19 mouse cellular contexts compared by ENCODE assay signal in genomic region chr19:46958566-46958965, GRCm38 (mm10). TPM values are rescaled to one million over a fixed set of nuclear protein-coding genes. Genes with fewer than 3 reads are reported as not detected.
A peak's percentile ranks its signal among the peaks of the same experiment; 100 is the strongest.
DNase-seq lines count a peak whose midpoint lies in the region; ATAC-seq and TF ChIP-seq lines count a peak whose summit lies in the region.
"Had no signal": no experiment of that assay in that cellular context is flagged by ENCODE, and none has a peak within 500 bp of the region (broad histone marks: within the 10 kb centered on the region; RNA-seq: fewer than 3 reads in every experiment).

No protein-coding gene starts in this region.

- H3K4me3 ChIP-seq in kidney, adult 2 months (ENCODE audit: insufficient read depth, low read depth, low read length) = no peak overlapping the region
- H3K4me3 ChIP-seq in lung, embryonic 15.5 days = no peak overlapping the region
- no peak overlapping the region for H3K4me3 ChIP-seq in embryonic facial prominence, embryonic 14.5 days (ENCODE audit: low read depth, low read length)
- H3K4me3 ChIP-seq in liver, embryonic 15.5 days (replicated peaks) = no peak overlapping the region
- H3K4me3 ChIP-seq: heart, adult 2 months; hindbrain, embryonic 10.5 days had no signal

- no peak overlapping the region for H3K27ac ChIP-seq in kidney, adult 2 months (ENCODE audit: insufficient read depth, low read depth, low read length)
- H3K27ac ChIP-seq in lung, embryonic 15.5 days = peak overlapping the region; percentile 42; the same call in 1 of the 2 replicates
- 0 out of 2 replicates have a peak overlapping the region, but pooled peaks have one; percentile 29 for H3K27ac ChIP-seq in embryonic facial prominence, embryonic 14.5 days (replicated peaks; ENCODE audit: low read depth, low read length)
- H3K27ac ChIP-seq in liver, embryonic 15.5 days (replicated peaks) = peak overlapping the region; percentile 69
- H3K27ac ChIP-seq: heart, adult 2 months; hindbrain, embryonic 10.5 days; hindbrain, postnatal 0 days had no signal

- no peak for ATAC-seq in lung, embryonic 15.5 days (ENCODE audit: borderline replicate concordance, extremely low read depth, low FRiP score, low TSS enrichment)
- no peak for ATAC-seq in embryonic facial prominence, embryonic 14.5 days (ENCODE audit: low read depth)
- ATAC-seq in liver, embryonic 15.5 days (ENCODE audit: insufficient read depth) = no peak
- no peak for ATAC-seq in cerebellum, adult (ENCODE audit: insufficient number of reproducible peaks, low FRiP score, low TSS enrichment)
- ATAC-seq: hindbrain, postnatal 0 days; intestine, postnatal 0 days had no signal

- TF ChIP-seq POLR2A in kidney, adult 2 months (IDR thresholded peaks at IDR 0.05; ENCODE audit: low read depth, low read length) = no peak

- no peak for TF ChIP-seq CTCF in kidney, adult 2 months (conservative IDR thresholded peaks at IDR 0.05; ENCODE audit: insufficient read depth, insufficient read length, low read depth, low read length)

- no peaks in the 10 kb centered on the region for H3K27me3 ChIP-seq in kidney, adult 2 months (replicated peaks; ENCODE audit: control insufficient read depth, insufficient read depth, low read length)
- H3K27me3 ChIP-seq in lung, embryonic 15.5 days = no peaks in the 10 kb centered on the region
- no peaks in the 10 kb centered on the region for H3K27me3 ChIP-seq in embryonic facial prominence, embryonic 14.5 days (replicated peaks; ENCODE audit: control insufficient read depth, insufficient read depth, low read length)
- no peaks in the 10 kb centered on the region for H3K27me3 ChIP-seq in liver, embryonic 15.5 days

- H3K9me3 ChIP-seq in lung, embryonic 15.5 days = no peaks in the 10 kb centered on the region
- no peaks in the 10 kb centered on the region for H3K9me3 ChIP-seq in embryonic facial prominence, embryonic 14.5 days (ENCODE audit: control insufficient read depth, low read length)
- no peaks in the 10 kb centered on the region for H3K9me3 ChIP-seq in liver, embryonic 15.5 days (replicated peaks)
- H3K9me3 ChIP-seq: hindbrain, embryonic 10.5 days had no signal

- H3K4me1 ChIP-seq in kidney, adult 2 months (ENCODE audit: control insufficient read depth, insufficient read depth, low read length) = peaks cover 23% of the 10 kb centered on the region; the same call in 1 of the 2 replicates
- H3K4me1 ChIP-seq in lung, embryonic 15.5 days = peaks cover 51% of the 10 kb centered on the region
- H3K4me1 ChIP-seq in embryonic facial prominence, embryonic 14.5 days (ENCODE audit: control insufficient read depth, insufficient read depth, low read length) = peaks cover 35% of the 10 kb centered on the region
- peaks cover 65% of the 10 kb centered on the region for H3K4me1 ChIP-seq in liver, embryonic 15.5 days (replicated peaks)

- DNase-seq in kidney, adult 2 months = peak; percentile 34
- DNase-seq in kidney, adult 11 months = no peak
- DNase-seq in lung, adult 18-20 months = no peak
- peak; percentile 80 for DNase-seq in embryonic facial prominence, embryonic 14.5 days (ENCODE audit: low spot score)
- no peak for DNase-seq in spleen, adult 12 weeks (ENCODE audit: low spot score)
- DNase-seq: cerebellum, adult 9-11 months; gastrocnemius, postnatal 14 days; heart, adult 2 months; kidney, postnatal 10 days; lung, postnatal 10 days; right cerebral cortex, postnatal 4 days; thymus, adult 18-20 months had no signal

- H3K9ac ChIP-seq in lung, embryonic 15.5 days = no peak overlapping the region
- no peak overlapping the region for H3K9ac ChIP-seq in embryonic facial prominence, embryonic 14.5 days (ENCODE audit: low read depth, low read length)
- no peak overlapping the region for H3K9ac ChIP-seq in liver, embryonic 15.5 days

- H3K4me2 ChIP-seq in lung, embryonic 15.5 days = no peak overlapping the region
- no peak overlapping the region for H3K4me2 ChIP-seq in embryonic facial prominence, embryonic 14.5 days (ENCODE audit: low read depth, low read length)
- H3K4me2 ChIP-seq in liver, embryonic 15.5 days = no peak overlapping the region

- 49% methylated on average over 3 of the region's 3 CpGs for WGBS in kidney, adult 2 months
- WGBS in lung, embryonic 15.5 days = 35% methylated on average over 3 of the region's 3 CpGs
- WGBS in embryonic facial prominence, embryonic 14.5 days = 40% methylated on average over 3 of the region's 3 CpGs
- 82% methylated on average over 3 of the region's 3 CpGs for WGBS in liver, embryonic 15.5 days (ENCODE audit: insufficient replicate concordance)

- no peaks in the 10 kb centered on the region for H3K36me3 ChIP-seq in kidney, adult 2 months (ENCODE audit: control insufficient read depth, insufficient read depth, low read length)
- H3K36me3 ChIP-seq in lung, embryonic 15.5 days = 0 out of 2 replicates have a peak, but pooled peaks cover 2% of the 10 kb centered on the region
- H3K36me3 ChIP-seq in embryonic facial prominence, embryonic 14.5 days (ENCODE audit: control insufficient read depth, insufficient read depth, low read length) = no peaks in the 10 kb centered on the region
- no peaks in the 10 kb centered on the region for H3K36me3 ChIP-seq in liver, embryonic 15.5 days (replicated peaks)
- H3K36me3 ChIP-seq: hindbrain, embryonic 10.5 days had no signal

RNA-seq across cellular contexts. Expression of gene Ina, which starts 55.9 kb away (rescaled TPM):
- 0.11 and 0.31 TPM in 2 replicates for polyA plus RNA-seq in kidney, adult 2 months (2012; rRNA removed)
- 1.0 and 2.3 TPM in 2 replicates for polyA plus RNA-seq in lung, embryonic 15.5 days (2015; fragmentation: Nextera tagmentation; extraction: Ambion mirVana)
- polyA plus RNA-seq in embryonic facial prominence, embryonic 14.5 days (2014; fragmentation: Nextera tagmentation; extraction: Ambion mirVana) = 17.6 and 17.9 TPM in 2 replicates
- polyA plus RNA-seq in liver, embryonic 15.5 days (2015; fragmentation: Nextera tagmentation; extraction: Ambion mirVana) = 0.23 and 0.36 TPM in 2 replicates
- polyA plus RNA-seq: C2C12 had no signal

RNA-seq across cellular contexts. Expression of gene Nt5c2, which starts 56.4 kb away (rescaled TPM):
- 32.2 and 36.3 TPM in 2 replicates for polyA plus RNA-seq in kidney, adult 2 months (2012; rRNA removed)
- polyA plus RNA-seq in lung, embryonic 15.5 days (2015; fragmentation: Nextera tagmentation; extraction: Ambion mirVana) = 85.4 and 86.0 TPM in 2 replicates
- polyA plus RNA-seq in embryonic facial prominence, embryonic 14.5 days (2014; fragmentation: Nextera tagmentation; extraction: Ambion mirVana) = 65.6 and 66.3 TPM in 2 replicates
- 42.7 and 44.4 TPM in 2 replicates for polyA plus RNA-seq in liver, embryonic 15.5 days (2015; fragmentation: Nextera tagmentation; extraction: Ambion mirVana)

Comparison
In these comparisons a context has a peak if more than half of its experiments do, and no peak if none do; other contexts are left out.
1. DNase-seq: peak in kidney, adult 2 months (single experiment) and embryonic facial prominence, embryonic 14.5 days (single experiment); none in kidney, adult 11 months (single experiment), lung, adult 18-20 months (0 of 2) and spleen, adult 12 weeks (single experiment).